Mouse (Mus musculus) cortical plate, adult 2 months (tissue): ENCODE results near the gene Pid1. TPM values are rescaled to one million over a fixed set of nuclear protein-coding genes. Genes with fewer than 3 reads are reported as not detected.

ENCODE experiments used
- H3K27ac ChIP-seq: fragments of 200-500 bp; 2 replicates; pipeline ENCODE4 v1.5.1; 2012; ENCODE audit warnings: low read length, control low read depth, inconsistent platforms; ENCODE audit not compliant: insufficient read depth
- H3K4me1 ChIP-seq: fragments of 200-500 bp; 2 replicates; pipeline ENCODE4 v1.6.1; 2011; ENCODE audit warnings: low read length; ENCODE audit not compliant: control insufficient read depth, insufficient read depth
- H3K4me3 ChIP-seq: fragments of 200-500 bp; 2 replicates; pipeline ENCODE4 v1.5.1; 2011; ENCODE audit warnings: mild to moderate bottlenecking, low read length, control low read depth; ENCODE audit not compliant: insufficient read depth
- CTCF ChIP-seq: fragments of 200-500 bp; IDR thresholded peaks from 2 replicates; pipeline ENCODE4 v1.5.1; 2011; ENCODE audit warnings: mild to moderate bottlenecking, control low read depth, low read length; ENCODE audit not compliant: insufficient read depth; ENCODE audit errors: extremely low read depth
- POLR2A ChIP-seq: fragments of 200-500 bp; IDR thresholded peaks from 2 replicates; pipeline ENCODE4 v1.6.1; 2011; ENCODE audit warnings: mild to moderate bottlenecking, low read length, control low read depth; ENCODE audit not compliant: insufficient read depth; ENCODE audit errors: extremely low read depth
- polyA plus RNA-seq: library from polyadenylated mRNA; depleted of rRNA; stranded (reverse); fragments of >200 nt; gene quantifications from 2 replicates; pipeline ENCODE4 v1.2.3, GENCODE M21; 2012

Pid1 gene
- polyA plus RNA-seq, 1 experiment: 22.3 TPM

- no peak for TF ChIP-seq CTCF
- TF ChIP-seq POLR2A: no peak
- no peak overlapping the region for H3K27ac ChIP-seq
- peaks cover 9% of the 10 kb centered on the region for H3K4me1 ChIP-seq
- H3K4me3 ChIP-seq: no peak overlapping the region
Observed at GRCm38 (mm10) chr1:84390961-84391360, 27.0 kb upstream of the Pid1 start.

- Histone ChIP-seq H3K4me3 (no peak overlapping the region), H3K27ac (no peak overlapping the region), H3K4me1 (peaks cover 9% of the 10 kb centered on the region)
- TF ChIP-seq POLR2A: no peak
- TF ChIP-seq CTCF: no peak
Observed at GRCm38 (mm10) chr1:84387616-84388015, 23.6 kb upstream of the Pid1 start.

- Histone ChIP-seq H3K4me3 (no peak overlapping the region), H3K4me1 (peaks cover 9% of the 10 kb centered on the region), H3K27ac (no peak overlapping the region)
- no peak for TF ChIP-seq POLR2A
- no peak for TF ChIP-seq CTCF
Observed at GRCm38 (mm10) chr1:84386481-84387146, 22.6 kb upstream of the Pid1 start.

- H3K4me1 ChIP-seq: peaks cover 9% of the 10 kb centered on the region
- no peak for TF ChIP-seq CTCF
- TF ChIP-seq POLR2A: no peak
Observed at GRCm38 (mm10) chr1:84382709-84383108, 18.7 kb upstream of the Pid1 start.

GRCm38 (mm10) chr1:84382064-84382463 is 18.1 kb upstream of the Pid1 start:
- no peak for TF ChIP-seq CTCF
- no peak for TF ChIP-seq POLR2A
- H3K4me3 ChIP-seq: no peak overlapping the region

More at GRCm38 (mm10) chr1:84382709-84383108, 18.7 kb upstream of the Pid1 start:
- Histone ChIP-seq H3K27ac (no peak overlapping the region), H3K4me3 (no peak overlapping the region)

GRCm38 (mm10) chr1:84380895-84381294 is 16.9 kb upstream of the Pid1 start:
- Histone ChIP-seq H3K4me3 (no peak overlapping the region), H3K4me1 (no peaks in the 10 kb centered on the region), H3K27ac (no peak overlapping the region)
- TF ChIP-seq POLR2A (no peak), CTCF (no peak)

More at GRCm38 (mm10) chr1:84382064-84382463, 18.1 kb upstream of the Pid1 start:
- peaks cover 6% of the 10 kb centered on the region for H3K4me1 ChIP-seq
- no peak overlapping the region for H3K27ac ChIP-seq

- Histone ChIP-seq H3K27ac (no peak overlapping the region), H3K4me1 (peaks cover 8% of the 10 kb centered on the region), H3K4me3 (no peak overlapping the region)
- TF ChIP-seq POLR2A: no peak
- TF ChIP-seq CTCF: no peak
Observed at GRCm38 (mm10) chr1:84367733-84368132, 3.8 kb upstream of the Pid1 start.

- TF ChIP-seq POLR2A: no peak
- TF ChIP-seq CTCF: no peak
- Histone ChIP-seq H3K27ac (no peak overlapping the region), H3K4me1 (peaks cover 8% of the 10 kb centered on the region), H3K4me3 (no peak overlapping the region)
Observed at GRCm38 (mm10) chr1:84366553-84366952, 2.6 kb upstream of the Pid1 start.

- H3K4me3 ChIP-seq: no peak overlapping the region
- TF ChIP-seq CTCF: no peak
- H3K4me1 ChIP-seq: peaks cover 7% of the 10 kb centered on the region
- no peak overlapping the region for H3K27ac ChIP-seq
Observed at GRCm38 (mm10) chr1:84362709-84363617, 1.0 kb downstream of the Pid1 start.
